Mouse (Mus musculus): Measurements from ENCODE around the gene Noa1.

Gene Noa1

GRCm38 (mm10) chr5:77290606-77291005 is 19.3 kb downstream of the Noa1 start:
- no peak for DNase-seq (ENCODE audit: low spot score in 2 of 2)

GRCm38 (mm10) chr5:77289686-77290085 is 20.2 kb downstream of the Noa1 start:
- DNase-seq (ENCODE audit: low spot score in 2 of 2): peak in 1 of 2 experiments; percentile 43

- DNase-seq (ENCODE audit: low spot score in 2 of 2): no peak
Measured at GRCm38 (mm10) chr5:77287901-77288300, 22.0 kb downstream of the Noa1 start.

GRCm38 (mm10) chr5:77286904-77287303 is 23.0 kb downstream of the Noa1 start:
- no peak for DNase-seq (ENCODE audit: low spot score in 2 of 2)

- DNase-seq (ENCODE audit: low spot score in 2 of 2): no peak
Measured at GRCm38 (mm10) chr5:77285685-77286084, 24.2 kb downstream of the Noa1 start.

GRCm38 (mm10) chr5:77282242-77282641 is 27.6 kb downstream of the Noa1 start:
- no peak for DNase-seq (ENCODE audit: low spot score in 2 of 2)

GRCm38 (mm10) chr5:77281518-77282174 is 28.2 kb downstream of the Noa1 start:
- DNase-seq (ENCODE audit: low spot score in 2 of 2): no peak

GRCm38 (mm10) chr5:77277204-77277603 is 32.7 kb downstream of the Noa1 start:
- DNase-seq (ENCODE audit: low spot score in 2 of 2): no peak

GRCm38 (mm10) chr5:77275950-77276349 is 33.9 kb downstream of the Noa1 start:
- peak; percentile 55 to 83 for DNase-seq (ENCODE audit: low spot score in 2 of 2)

GRCm38 (mm10) chr5:77273151-77273550 is 36.7 kb downstream of the Noa1 start:
- peak; percentile 26 to 66 for DNase-seq (ENCODE audit: low spot score in 2 of 2)

- peak; percentile 50 to 71 for DNase-seq (ENCODE audit: low spot score in 2 of 2)
Measured at GRCm38 (mm10) chr5:77269399-77269798, 40.5 kb downstream of the Noa1 start.

- no peak for DNase-seq (ENCODE audit: low spot score in 2 of 2)
Measured at GRCm38 (mm10) chr5:77267957-77268624, 41.8 kb downstream of the Noa1 start.

- DNase-seq (ENCODE audit: low spot score in 2 of 2): no peak
Measured at GRCm38 (mm10) chr5:77267441-77267840, 42.4 kb downstream of the Noa1 start.

GRCm38 (mm10) chr5:77266886-77267401 is 42.9 kb downstream of the Noa1 start:
- no peak for DNase-seq (ENCODE audit: low spot score in 2 of 2)

GRCm38 (mm10) chr5:77266066-77266885 is 43.6 kb downstream of the Noa1 start:
- peak; percentile 62 to 85 for DNase-seq (ENCODE audit: low spot score in 2 of 2)

GRCm38 (mm10) chr5:77265671-77266065 is 44.2 kb downstream of the Noa1 start:
- DNase-seq (ENCODE audit: low spot score in 2 of 2): peak; percentile 79 to 91

GRCm38 (mm10) chr5:77265081-77265670 is 44.7 kb downstream of the Noa1 start, which contains the start of gene Rest:
Rest (plus strand) TSS chr5:77265491.
- DNase-seq (ENCODE audit: low spot score in 2 of 2): peak; percentile 79 to 93

GRCm38 (mm10) chr5:77262105-77262504 is 47.8 kb downstream of the Noa1 start:
- no peak for DNase-seq (ENCODE audit: low spot score in 2 of 2)

- DNase-seq (ENCODE audit: low spot score in 2 of 2): no peak
Measured at GRCm38 (mm10) chr5:77261137-77261536, 48.7 kb downstream of the Noa1 start.

- no peak for DNase-seq (ENCODE audit: low spot score in 2 of 2)
Measured at GRCm38 (mm10) chr5:77260141-77260540, 49.7 kb downstream of the Noa1 start.

GRCm38 (mm10) chr5:77259315-77259714 is 50.6 kb downstream of the Noa1 start:
- no peak for DNase-seq (ENCODE audit: low spot score in 2 of 2)

GRCm38 (mm10) chr5:77257603-77258002 is 52.3 kb downstream of the Noa1 start:
- no peak for DNase-seq (ENCODE audit: low spot score in 2 of 2)

Data from spleen, postnatal 4 days (tissue).